Mouse (Mus musculus) bone marrow, adult 2 months (tissue): ENCODE measurements around the gene Spef2. TPM values are rescaled to one million over a fixed set of nuclear protein-coding genes. Genes with fewer than 3 reads are reported as not detected.
"Not testable (repeated sequence)": the region's sequence is repeated elsewhere in the genome, so short reads cannot be mapped to it uniquely, and the experiment has no call there.

ENCODE experiments used
- H3K27ac ChIP-seq: fragments of 200-500 bp; 2 replicates; pipeline ENCODE4 v1.5.1; 2012; ENCODE audit warnings: low read depth, mild to moderate bottlenecking, control low read depth, inconsistent platforms, low read length; ENCODE audit not compliant: control insufficient read depth, poor library complexity, insufficient read depth
- H3K4me1 ChIP-seq: fragments of 200-500 bp; 2 replicates; pipeline ENCODE4 v1.6.1; 2011; ENCODE audit warnings: low read length; ENCODE audit not compliant: control insufficient read depth, insufficient read depth
- H3K4me3 ChIP-seq: fragments of 200-500 bp; replicated peaks from 2 replicates; pipeline ENCODE3; 2011; ENCODE audit warnings: mild to moderate bottlenecking, low read depth, low read length, control low read depth; ENCODE audit not compliant: control insufficient read depth
- CTCF ChIP-seq: fragments of 200-500 bp; IDR thresholded peaks from 2 replicates; pipeline ENCODE4 v1.5.1; 2011; ENCODE audit warnings: low read length, control low read depth; ENCODE audit not compliant: control insufficient read depth, insufficient read depth
- POLR2A ChIP-seq: fragments of 200-500 bp; IDR thresholded peaks from 2 replicates; pipeline ENCODE4 v1.6.1; 2011; ENCODE audit warnings: low read depth, mild to moderate bottlenecking, control low read depth, low read length, borderline replicate concordance; ENCODE audit not compliant: control insufficient read depth
- WGBS: fragments of 180-500 bp; shearing (Covaris S2); methylation state at CpG from one replicate; pipeline ENCODE4 v1.1.7; 2018; 5-methylcytosine and 5-hydroxymethylcytosine counted together
- polyA plus RNA-seq: library from polyadenylated mRNA; stranded (reverse); fragments of >200 nt; gene quantifications from 2 replicates; pipeline ENCODE4 v1.2.4, GENCODE M21; 2011; ENCODE audit warnings: low replicate concordance; ENCODE audit not compliant: missing spikeins, insufficient read depth, insufficient read length

Spef2 gene
- polyA plus RNA-seq, 1 experiment, result 2.5 TPM

DNA sequence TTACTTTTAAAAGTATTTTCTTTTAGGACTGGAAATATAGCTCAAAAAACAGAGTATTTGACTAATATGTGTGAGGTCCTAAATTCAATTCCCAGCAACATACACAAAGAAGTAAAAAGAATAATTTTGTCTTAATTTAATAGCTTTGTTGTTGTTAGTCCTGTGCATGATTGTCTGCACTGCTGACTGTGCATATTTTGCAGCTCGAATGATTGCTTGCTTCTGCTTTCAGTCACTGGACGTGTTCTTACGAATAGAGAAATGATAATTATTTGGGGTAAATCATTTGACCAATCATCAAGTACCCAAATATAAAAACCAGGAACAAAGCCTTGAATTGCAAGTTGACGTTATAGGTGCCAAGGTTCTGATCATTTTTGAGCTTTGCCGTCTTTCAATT is 57.8 kb downstream of the Spef2 start:
- 78% methylated on average over 5 of the region's 5 CpGs for WGBS
- Histone ChIP-seq H3K4me1 (no peaks in the 10 kb centered on the region; the same call in 1 of the 2 replicates), H3K4me3 (no peak overlapping the region), H3K27ac (no peak overlapping the region)
- TF ChIP-seq POLR2A (no peak), CTCF (no peak)

GRCm38 (mm10) chr15:9690436-9690835 is 58.2 kb downstream of the Spef2 start:
- WGBS, result 49% methylated on average over 1 of the region's 1 CpGs
- H3K27ac ChIP-seq, result no peak overlapping the region
- H3K4me1 ChIP-seq, result no peaks in the 10 kb centered on the region; the same call in 1 of the 2 replicates
- no peak for TF ChIP-seq CTCF
- TF ChIP-seq POLR2A, result no peak
- H3K4me3 ChIP-seq, result no peak overlapping the region

GRCm38 (mm10) chr15:9683485-9683884 is 65.2 kb downstream of the Spef2 start:
- H3K4me1 ChIP-seq, result no peaks in the 10 kb centered on the region; the same call in 1 of the 2 replicates
- WGBS, result 68% methylated on average over 4 of the region's 4 CpGs
- TF ChIP-seq POLR2A (no peak), CTCF (no peak)
- H3K4me3 ChIP-seq, result no peak overlapping the region
- H3K27ac ChIP-seq, result no peak overlapping the region

GRCm38 (mm10) chr15:9677343-9678036 is 71.2 kb downstream of the Spef2 start:
- Histone ChIP-seq H3K4me1 (peaks cover 2% of the 10 kb centered on the region), H3K4me3 (no peak overlapping the region), H3K27ac (peak overlapping the region; percentile 26)
- TF ChIP-seq POLR2A (no peak), CTCF (no peak)
- WGBS, result 58% methylated on average over 9 of the region's 9 CpGs

- Histone ChIP-seq H3K4me3 (no peak overlapping the region), H3K4me1 (no peaks in the 10 kb centered on the region), H3K27ac (no peak overlapping the region)
- WGBS, result 71% methylated on average over 4 of the region's 4 CpGs
- no peak for TF ChIP-seq POLR2A
- no peak for TF ChIP-seq CTCF
These were observed 80.1 kb downstream of the Spef2 start for GRCm38 (mm10) chr15:9668575-9668974.

DNA sequence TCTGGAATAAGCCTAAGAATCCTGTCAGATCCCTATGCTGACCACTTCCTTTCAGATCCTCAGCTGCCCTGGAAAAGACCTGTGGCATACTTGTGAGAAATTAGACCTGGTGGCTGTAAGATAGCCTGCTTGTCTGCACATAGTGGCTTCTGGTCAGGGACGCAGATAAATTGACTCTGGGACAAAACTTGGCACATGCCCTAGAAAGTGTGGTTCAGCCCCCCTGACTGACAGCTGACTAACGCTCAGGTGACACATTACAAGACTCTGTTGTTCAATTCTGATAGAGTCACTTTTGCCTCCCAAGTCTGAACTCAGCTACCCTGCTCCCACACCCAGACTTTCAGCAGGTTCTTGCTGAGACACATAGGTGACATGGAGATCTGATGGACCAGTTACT is 83.7 kb downstream of the Spef2 start:
- WGBS, result 67% methylated on average over 2 of the region's 2 CpGs
- H3K4me3 ChIP-seq, H3K27ac ChIP-seq, H3K4me1 ChIP-seq: not testable (repeated sequence)

DNA sequence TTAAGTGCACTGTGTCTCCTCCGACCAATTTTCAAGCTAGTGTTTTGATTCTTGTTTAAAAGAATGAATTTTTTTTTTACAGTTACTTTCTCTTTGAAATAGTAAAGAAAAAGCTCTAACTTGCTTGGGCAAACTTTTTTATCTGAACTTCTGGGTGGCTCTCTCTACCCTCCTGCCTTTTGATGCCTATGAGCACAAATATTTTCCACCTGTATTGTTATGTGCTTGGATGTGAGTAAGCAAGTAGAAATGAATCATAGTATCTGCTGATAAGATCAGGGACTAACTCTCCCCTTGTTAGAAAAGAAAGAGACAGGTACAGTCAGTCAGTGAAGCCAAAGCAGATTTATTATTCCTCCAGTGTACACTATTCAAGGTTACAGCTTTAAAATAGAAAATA is 87.5 kb downstream of the Spef2 start:
- H3K27ac ChIP-seq, result no peak overlapping the region
- no peaks in the 10 kb centered on the region for H3K4me1 ChIP-seq
- H3K4me3 ChIP-seq, result no peak overlapping the region
- TF ChIP-seq POLR2A, result no peak
- no peak for TF ChIP-seq CTCF
- WGBS, result 80% methylated on average over 1 of the region's 1 CpGs

DNA sequence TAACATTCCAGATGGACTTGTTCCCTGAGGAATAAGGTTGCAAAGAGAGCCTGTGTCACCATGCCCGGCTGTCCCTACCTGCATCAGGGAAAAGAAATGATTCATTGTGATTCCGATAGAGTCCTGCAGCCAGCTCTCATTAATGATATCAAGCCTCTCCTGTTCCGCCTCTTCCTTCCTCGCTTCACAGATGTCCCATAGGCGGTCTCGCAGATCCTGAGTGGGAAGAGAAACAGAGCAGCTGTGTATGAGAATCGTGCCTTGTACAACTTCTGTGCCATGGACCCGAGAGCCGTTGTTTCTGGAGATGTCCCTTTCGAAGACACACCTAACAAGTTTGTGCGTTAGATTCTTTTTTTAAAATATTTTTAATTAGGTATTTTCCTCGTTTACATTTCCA is 114.2 kb downstream of the Spef2 start:
- 83% methylated on average over 12 of the region's 12 CpGs for WGBS
- Histone ChIP-seq H3K4me1 (no peaks in the 10 kb centered on the region), H3K27ac (no peak overlapping the region), H3K4me3 (no peak overlapping the region)
- TF ChIP-seq CTCF (no peak), POLR2A (no peak)

DNA sequence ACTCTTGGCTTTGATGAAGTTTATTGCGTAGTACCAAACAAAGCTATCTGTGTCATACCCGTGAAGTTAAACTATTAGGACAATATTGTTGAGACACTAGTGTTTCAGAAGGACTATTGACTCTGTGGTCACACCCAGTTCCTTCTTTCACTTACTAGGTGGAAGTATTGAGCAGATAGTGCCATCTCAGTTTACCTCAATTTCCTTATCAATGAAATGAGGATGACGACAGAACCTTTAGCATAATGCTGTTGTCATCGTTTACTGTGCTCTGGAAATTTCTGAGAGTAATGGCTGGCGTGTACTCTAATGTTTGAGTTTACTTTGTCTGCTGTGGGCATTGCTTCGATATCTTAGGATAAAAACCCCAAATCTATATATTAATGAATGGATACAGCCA is 117.0 kb downstream of the Spef2 start:
- Histone ChIP-seq H3K4me3 (no peak overlapping the region), H3K27ac (no peak overlapping the region), H3K4me1 (no peaks in the 10 kb centered on the region)
- 77% methylated on average over 6 of the region's 6 CpGs for WGBS
- TF ChIP-seq CTCF (no peak), POLR2A (no peak)
